Mouse (Mus musculus) forebrain, embryonic 11.5 days (tissue): Measurements from ENCODE around the gene Armcx5. TPM values are rescaled to one million over a fixed set of nuclear protein-coding genes. Genes with fewer than 3 reads are reported as not detected.
A peak's percentile ranks its signal among the peaks of the same experiment; 100 is the strongest.
"Not testable (repeated sequence)": the region's sequence is repeated elsewhere in the genome, so short reads cannot be mapped to it uniquely, and the experiment has no call there.

Experiments
- ATAC-seq: fragments of 200-750 bp; cut with Nextera tagmentation; replicated peaks from 2 replicates; pipeline ENCODE4 v1.8.0; 2017; ENCODE audit warnings: moderate TSS enrichment; ENCODE audit not compliant: low FRiP score
- DNase-seq: peaks from one replicate; pipeline ENCODE4 v3.0.0-alpha.2; 2017; ENCODE audit warnings: low spot score
- H3K27ac ChIP-seq: fragments of 300-500 bp; sonication (generic); 2 replicates; pipeline ENCODE4 v1.5.1; 2014; ENCODE audit warnings: low read depth, low read length
- H3K27me3 ChIP-seq: fragments of 300-500 bp; sonication (generic); 2 replicates; pipeline ENCODE4 v1.6.1; 2014; ENCODE audit warnings: mild to moderate bottlenecking, low read length, mixed read lengths; ENCODE audit not compliant: control insufficient read depth, insufficient read depth
- H3K36me3 ChIP-seq: fragments of 300-500 bp; sonication (generic); 2 replicates; pipeline ENCODE4 v1.6.1; 2014; ENCODE audit warnings: mild to moderate bottlenecking, low read length, moderate library complexity, mixed read lengths; ENCODE audit not compliant: control insufficient read depth, insufficient read depth
- H3K4me1 ChIP-seq: fragments of 300-500 bp; sonication (generic); replicated peaks from 2 replicates; pipeline ENCODE4 v1.6.1; 2014; ENCODE audit warnings: low read length, mixed read lengths; ENCODE audit not compliant: control insufficient read depth, insufficient read depth
- H3K4me2 ChIP-seq: fragments of 300-500 bp; sonication (generic); 2 replicates; pipeline ENCODE4 v1.6.1; 2014; ENCODE audit warnings: low read depth, mild to moderate bottlenecking, low read length, moderate library complexity, mixed read lengths; ENCODE audit not compliant: severe bottlenecking
- H3K4me3 ChIP-seq: fragments of 300-500 bp; sonication (generic); 2 replicates; pipeline ENCODE4 v1.5.1; 2014; ENCODE audit warnings: low read depth, low read length
- H3K9ac ChIP-seq: fragments of 300-500 bp; sonication (generic); 2 replicates; pipeline ENCODE4 v1.6.1; 2014; ENCODE audit warnings: low read length
- H3K9me3 ChIP-seq: fragments of 300-500 bp; sonication (generic); 2 replicates; pipeline ENCODE4 v1.6.1; 2016; ENCODE audit warnings: low read length, mixed read lengths; ENCODE audit not compliant: control insufficient read depth
- WGBS: fragments of 180-500 bp; shearing (Covaris S2); extraction: QIAGEN DNeasy Blood & Tissue Kit; methylation state at CpG from one replicate; pipeline ENCODE4 v1.1.7; 2014; 5-methylcytosine and 5-hydroxymethylcytosine counted together
- polyA plus RNA-seq: library from polyadenylated mRNA; unstranded; fragments of >200 nt; fragmentation: Nextera tagmentation; extraction: Ambion mirVana; gene quantifications from 2 replicates; pipeline ENCODE4 v1.2.1, GENCODE M21; 2014

Armcx5 gene
- polyA plus RNA-seq, 1 experiment from 2014 or later = 10.2 TPM

GRCm38 (mm10) chrX:135745376-135745775 is 2.8 kb downstream of the Armcx5 start:
- H3K36me3 ChIP-seq, H3K4me3 ChIP-seq, DNase-seq, H3K9me3 ChIP-seq, H3K27ac ChIP-seq, H3K4me1 ChIP-seq, H3K27me3 ChIP-seq, H3K9ac ChIP-seq, H3K4me2 ChIP-seq, ATAC-seq: not testable (repeated sequence)
- WGBS = 93% methylated on average over 3 of the region's 3 CpGs

- no peak for ATAC-seq
These were observed 10.3 kb downstream of the Armcx5 start for GRCm38 (mm10) chrX:135752832-135753231.

GRCm38 (mm10) chrX:135761707-135762106 is 19.2 kb downstream of the Armcx5 start:
- no peaks in the 10 kb centered on the region for H3K9me3 ChIP-seq
- ATAC-seq = no peak
- no peak for DNase-seq
- H3K36me3 ChIP-seq = no peaks in the 10 kb centered on the region
- H3K27ac ChIP-seq = no peak overlapping the region
- H3K4me3 ChIP-seq = no peak overlapping the region
- no peak overlapping the region for H3K9ac ChIP-seq
- no peaks in the 10 kb centered on the region for H3K4me1 ChIP-seq
- no peak overlapping the region for H3K4me2 ChIP-seq
- no peaks in the 10 kb centered on the region for H3K27me3 ChIP-seq

More at GRCm38 (mm10) chrX:135752832-135753231, 10.3 kb downstream of the Armcx5 start:
- no peak overlapping the region for H3K9ac ChIP-seq
- peak; percentile 79 for DNase-seq
- no peak overlapping the region for H3K4me3 ChIP-seq
- H3K27ac ChIP-seq = no peak overlapping the region
- H3K27me3 ChIP-seq = no peaks in the 10 kb centered on the region
- H3K9me3 ChIP-seq = no peaks in the 10 kb centered on the region
- no peak overlapping the region for H3K4me2 ChIP-seq
- 3% methylated on average over 2 of the region's 2 CpGs for WGBS
- H3K36me3 ChIP-seq = no peaks in the 10 kb centered on the region
- H3K4me1 ChIP-seq = no peaks in the 10 kb centered on the region

- no peak overlapping the region for H3K4me3 ChIP-seq
- DNase-seq (no peak), ATAC-seq (no peak)
- H3K27ac ChIP-seq = no peak overlapping the region
- no peaks in the 10 kb centered on the region for H3K27me3 ChIP-seq
- no peaks in the 10 kb centered on the region for H3K4me1 ChIP-seq
- no peak overlapping the region for H3K4me2 ChIP-seq
- H3K9me3 ChIP-seq = no peaks in the 10 kb centered on the region
- no peaks in the 10 kb centered on the region for H3K36me3 ChIP-seq
- whole genome bisulfite sequencing = 70% methylated on average over 3 of the region's 3 CpGs
- H3K9ac ChIP-seq = no peak overlapping the region
These were observed 25.6 kb downstream of the Armcx5 start for GRCm38 (mm10) chrX:135768043-135768548.

DNA sequence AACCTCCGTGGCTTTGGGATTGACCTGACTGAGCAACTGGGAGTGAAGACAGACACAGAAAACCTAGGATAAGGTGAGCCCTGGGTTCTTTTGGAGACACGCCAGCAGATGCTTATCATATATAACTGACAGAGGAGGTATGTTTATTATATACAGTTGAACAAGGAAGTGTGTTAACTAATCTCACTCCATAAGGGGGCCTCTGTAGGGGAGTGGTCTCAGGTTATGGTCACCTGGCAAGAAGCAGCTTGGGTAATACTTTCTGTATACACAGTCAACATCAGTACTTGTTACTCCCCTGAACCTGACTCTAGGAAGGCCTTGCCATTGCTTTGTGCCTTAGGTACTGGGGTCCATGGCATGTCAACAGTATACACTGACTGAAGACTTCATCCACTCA is 26.0 kb downstream of the Armcx5 start:
- Histone ChIP-seq H3K9ac (no peak overlapping the region), H3K4me2 (no peak overlapping the region), H3K9me3 (no peaks in the 10 kb centered on the region), H3K4me3 (no peak overlapping the region), H3K36me3 (no peaks in the 10 kb centered on the region), H3K27ac (no peak overlapping the region), H3K4me1 (no peaks in the 10 kb centered on the region), H3K27me3 (no peaks in the 10 kb centered on the region)
- DNase-seq (no peak), ATAC-seq (no peak)
- 93% methylated on average over 2 of the region's 2 CpGs for WGBS

DNA sequence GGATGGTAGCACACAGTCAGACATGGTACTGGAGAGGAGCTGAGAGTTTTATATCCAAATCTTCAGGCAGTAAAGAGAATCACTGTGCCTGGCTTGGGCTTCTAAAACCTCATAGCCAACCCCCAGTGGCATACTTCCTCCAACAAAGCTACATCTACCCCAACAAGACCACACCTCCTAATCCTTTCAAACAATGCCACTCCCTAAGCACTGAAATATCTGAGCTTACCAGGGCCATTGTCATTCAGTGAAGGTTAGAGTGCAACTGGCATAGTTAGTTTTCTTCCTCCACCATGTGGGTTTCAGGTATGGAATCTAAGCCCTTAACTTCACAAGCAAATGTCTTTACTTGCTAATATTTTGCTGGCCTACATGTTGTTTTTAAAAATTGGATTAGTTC is 49.0 kb downstream of the Armcx5 start:
- Histone ChIP-seq H3K27ac (no peak overlapping the region), H3K4me3 (no peak overlapping the region), H3K27me3 (no peaks in the 10 kb centered on the region), H3K9me3 (no peaks in the 10 kb centered on the region), H3K9ac (no peak overlapping the region), H3K36me3 (no peaks in the 10 kb centered on the region), H3K4me1 (no peaks in the 10 kb centered on the region), H3K4me2 (no peak overlapping the region)
- DNase-seq (no peak), ATAC-seq (no peak)

GRCm38 (mm10) chrX:135792326-135792725 is 49.8 kb downstream of the Armcx5 start:
- Histone ChIP-seq H3K9ac (no peak overlapping the region), H3K4me2 (no peak overlapping the region), H3K27me3 (no peaks in the 10 kb centered on the region), H3K9me3 (no peaks in the 10 kb centered on the region), H3K27ac (no peak overlapping the region), H3K4me3 (no peak overlapping the region), H3K4me1 (no peaks in the 10 kb centered on the region), H3K36me3 (no peaks in the 10 kb centered on the region)
- DNase-seq (no peak), ATAC-seq (no peak)
- WGBS = 77% methylated on average over 6 of the region's 6 CpGs

DNA sequence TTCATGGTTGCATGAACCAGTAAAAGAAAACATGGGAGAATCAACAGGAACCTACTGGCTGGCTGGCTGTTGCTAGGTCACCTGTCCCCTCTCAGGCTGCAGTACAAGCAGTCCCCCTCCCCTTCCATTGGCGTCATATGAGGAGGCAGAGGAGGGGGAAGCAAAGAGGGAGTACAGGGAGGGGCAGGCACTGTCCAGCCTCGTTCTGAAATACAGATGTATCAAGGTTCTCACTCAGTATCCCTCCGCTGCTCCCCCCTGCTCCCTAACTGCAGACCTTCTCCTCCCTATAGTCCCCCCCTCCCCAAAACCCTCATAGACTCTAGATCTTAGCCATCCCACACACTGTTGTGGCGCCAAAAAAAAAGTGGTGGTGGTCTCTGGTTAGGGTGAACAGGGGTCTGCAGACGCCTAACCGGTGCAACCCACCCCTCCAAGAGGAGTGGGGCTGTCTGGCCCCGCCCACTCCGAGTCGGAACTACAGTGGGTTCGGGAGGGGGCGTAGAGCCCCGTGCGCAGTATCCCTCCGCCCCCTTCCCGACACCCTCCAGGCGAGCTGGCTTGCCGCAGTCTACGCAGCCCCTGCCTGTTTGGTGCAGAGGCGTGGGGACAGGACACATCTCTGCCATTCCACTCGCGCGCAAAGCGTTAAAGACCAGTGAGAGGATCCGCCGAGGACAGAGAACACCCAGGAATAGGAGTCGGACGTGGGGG is 53.2 kb downstream of the Armcx5 start:
- H3K4me1 ChIP-seq = not testable (repeated sequence)

More for the DNA sequence above, 53.2 kb downstream of the Armcx5 start:
- ATAC-seq (peak; percentile 91), DNase-seq (peak; percentile 79)
- Histone ChIP-seq H3K4me3 (peak overlapping the region; percentile 50), H3K4me2 (peak overlapping the region; percentile 63), H3K9ac (peak overlapping the region; percentile 59)
- WGBS = 24% methylated on average over 22 of the region's 27 CpGs
- not testable (repeated sequence) for H3K27me3 ChIP-seq, H3K36me3 ChIP-seq, H3K27ac ChIP-seq, H3K9me3 ChIP-seq
